Mouse (Mus musculus) liver, embryonic 15.5 days (tissue): ENCODE results near the gene Mthfd1. TPM values are rescaled to one million over a fixed set of nuclear protein-coding genes. Genes with fewer than 3 reads are reported as not detected.

Experiments used
- ATAC-seq: fragments of 200-750 bp; cut with Nextera tagmentation; 2 replicates; pipeline ENCODE4 v1.8.0; 2017; ENCODE audit warnings: moderate number of reproducible peaks, mild to moderate bottlenecking, moderate library complexity; ENCODE audit not compliant: insufficient read depth
- H3K27ac ChIP-seq: fragments of 300-500 bp; sonication (generic); replicated peaks from 2 replicates; pipeline ENCODE4 v1.5.1; 2015; ENCODE audit warnings: mild to moderate bottlenecking, inconsistent platforms
- H3K27me3 ChIP-seq: fragments of 300-500 bp; sonication (generic); 2 replicates; pipeline ENCODE4 v1.6.1; 2015; ENCODE audit warnings: mild to moderate bottlenecking, inconsistent platforms
- H3K36me3 ChIP-seq: fragments of 300-500 bp; sonication (generic); replicated peaks from 2 replicates; pipeline ENCODE4 v1.6.1; 2015; ENCODE audit warnings: moderate library complexity, mild to moderate bottlenecking, inconsistent platforms
- H3K4me1 ChIP-seq: fragments of 300-500 bp; sonication (generic); replicated peaks from 2 replicates; pipeline ENCODE4 v1.6.1; 2015; ENCODE audit warnings: inconsistent platforms
- H3K4me2 ChIP-seq: fragments of 300-500 bp; sonication (generic); 2 replicates; pipeline ENCODE4 v1.6.1; 2015; ENCODE audit warnings: moderate library complexity, mild to moderate bottlenecking, inconsistent platforms
- H3K4me3 ChIP-seq: fragments of 300-500 bp; sonication (generic); replicated peaks from 2 replicates; pipeline ENCODE4 v1.5.1; 2015; ENCODE audit warnings: mild to moderate bottlenecking, inconsistent platforms
- H3K9ac ChIP-seq: fragments of 300-500 bp; sonication (generic); 2 replicates; pipeline ENCODE4 v1.6.1; 2015; ENCODE audit warnings: moderate library complexity, mild to moderate bottlenecking, inconsistent platforms
- H3K9me3 ChIP-seq: fragments of 300-500 bp; sonication (generic); replicated peaks from 2 replicates; pipeline ENCODE4 v1.6.1; 2016; ENCODE audit warnings: inconsistent platforms
- WGBS: fragments of 180-500 bp; shearing (Covaris S2); methylation state at CpG from one replicate; pipeline ENCODE4 v1.1.7; 2015; ENCODE audit warnings: mixed read lengths; ENCODE audit not compliant: insufficient replicate concordance; 5-methylcytosine and 5-hydroxymethylcytosine counted together
- polyA plus RNA-seq: library from polyadenylated mRNA; unstranded; fragments of >200 nt; fragmentation: Nextera tagmentation; extraction: Ambion mirVana; gene quantifications from 2 replicates; pipeline ENCODE4 v1.2.1, GENCODE M21; 2015

Gene Mthfd1
- polyA plus RNA-seq, 1 experiment from 2014 or later = 94.7 TPM

GRCm38 (mm10) chr12:76263876-76264275 is 8.8 kb downstream of the Mthfd1 start:
- Histone ChIP-seq H3K36me3 (peaks cover 8% of the 10 kb centered on the region; the same call in 1 of the 2 replicates), H3K27me3 (no peaks in the 10 kb centered on the region), H3K4me3 (no peak overlapping the region), H3K9ac (no peak overlapping the region), H3K4me2 (peak overlapping the region; percentile 10; the same call in 1 of the 2 replicates), H3K9me3 (no peaks in the 10 kb centered on the region), H3K27ac (peak overlapping the region; percentile 57), H3K4me1 (peaks cover 34% of the 10 kb centered on the region)
- no peak for ATAC-seq
- 51% methylated on average over 1 of the region's 1 CpGs for WGBS

DNA sequence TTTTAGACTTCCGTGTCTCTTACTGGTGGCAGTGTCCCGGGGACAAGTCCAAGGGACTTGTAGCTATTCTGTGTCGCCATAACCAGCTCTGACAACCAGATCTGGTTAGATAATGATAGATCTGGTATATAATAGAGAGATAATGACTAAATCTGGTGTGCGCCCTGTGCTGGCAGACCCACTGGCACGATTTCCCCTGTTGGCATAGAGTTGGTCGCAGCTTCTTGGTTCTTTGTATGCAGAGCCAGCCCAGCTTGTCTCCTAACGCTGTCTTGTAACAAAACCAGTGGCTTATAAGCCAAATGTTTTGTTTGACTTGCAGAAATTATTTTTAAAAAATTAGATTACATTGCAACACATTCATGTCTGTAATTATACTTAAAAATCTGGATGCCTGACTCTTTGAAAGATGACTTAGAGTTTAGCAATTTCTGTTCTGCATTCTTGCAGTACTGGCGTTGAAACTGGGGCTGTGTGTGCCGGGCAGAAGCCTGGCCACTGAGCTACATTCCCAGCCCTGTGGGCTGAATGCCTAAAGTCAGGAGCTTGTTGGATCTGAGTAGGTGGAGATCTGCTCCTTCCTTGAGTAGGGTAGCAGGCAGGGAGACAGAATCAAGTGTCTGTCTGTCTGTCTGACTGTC is 9.3 kb downstream of the Mthfd1 start:
- no peak overlapping the region for H3K9ac ChIP-seq
- no peaks in the 10 kb centered on the region for H3K9me3 ChIP-seq
- H3K4me2 ChIP-seq = peak overlapping the region; percentile 10; the same call in 1 of the 2 replicates
- 70% methylated on average over 9 of the region's 9 CpGs for WGBS
- no peak for ATAC-seq
- H3K4me1 ChIP-seq = peaks cover 39% of the 10 kb centered on the region
- 0 out of 2 replicates have a peak overlapping the region, but pooled peaks have one; percentile 57 for H3K27ac ChIP-seq
- H3K4me3 ChIP-seq = no peak overlapping the region
- H3K27me3 ChIP-seq = no peaks in the 10 kb centered on the region
- peaks cover 8% of the 10 kb centered on the region for H3K36me3 ChIP-seq

DNA sequence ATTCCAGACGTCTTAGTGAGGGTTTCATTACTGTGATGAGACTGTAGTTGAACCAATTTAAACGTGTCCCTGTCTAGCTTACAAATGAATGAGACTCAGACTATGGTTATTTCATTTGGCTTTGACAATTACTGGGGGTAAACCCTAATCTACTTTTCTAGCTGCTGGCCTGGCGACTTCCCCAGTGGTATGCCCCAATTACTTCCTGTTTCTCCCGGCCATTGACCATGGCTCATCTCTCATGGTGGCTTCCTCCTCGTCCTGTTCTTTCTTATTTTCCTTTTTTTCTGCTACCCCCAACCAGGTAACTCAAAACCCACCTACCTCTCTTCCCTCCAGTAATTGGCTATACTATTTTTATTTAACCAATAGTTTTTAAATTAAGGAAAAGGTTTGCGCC is 9.9 kb downstream of the Mthfd1 start:
- H3K4me1 ChIP-seq = peaks cover 40% of the 10 kb centered on the region
- H3K4me3 ChIP-seq = no peak overlapping the region
- no peak overlapping the region for H3K9ac ChIP-seq
- H3K27ac ChIP-seq = no peak overlapping the region
- WGBS = 45% methylated on average over 6 of the region's 6 CpGs
- H3K36me3 ChIP-seq = peaks cover 8% of the 10 kb centered on the region
- H3K27me3 ChIP-seq = no peaks in the 10 kb centered on the region
- no peak for ATAC-seq
- H3K9me3 ChIP-seq = no peaks in the 10 kb centered on the region
- 0 out of 2 replicates have a peak overlapping the region, but pooled peaks have one; percentile 10 for H3K4me2 ChIP-seq

DNA sequence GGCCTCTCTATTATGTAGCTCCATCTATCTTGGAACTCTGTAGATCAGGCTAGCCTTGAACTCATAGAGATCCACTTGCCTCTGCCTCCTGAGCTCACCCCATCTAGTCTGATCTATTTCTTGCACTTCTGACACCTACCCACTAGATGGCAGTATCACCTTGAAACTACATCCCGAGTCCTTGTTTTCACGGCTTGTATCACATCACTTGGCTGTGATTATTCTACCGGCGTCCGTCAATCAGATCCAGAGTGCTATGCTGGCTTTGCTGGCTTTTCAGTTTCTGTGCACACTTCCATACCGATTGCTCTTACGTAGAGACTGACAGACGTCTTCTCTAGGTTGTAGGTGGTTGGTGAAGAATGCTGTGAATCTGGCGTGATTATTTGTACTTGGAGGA is 11.8 kb downstream of the Mthfd1 start:
- Histone ChIP-seq H3K4me2 (no peak overlapping the region), H3K36me3 (peaks cover 22% of the 10 kb centered on the region), H3K4me3 (no peak overlapping the region), H3K4me1 (peaks cover 41% of the 10 kb centered on the region), H3K9ac (no peak overlapping the region), H3K9me3 (no peaks in the 10 kb centered on the region), H3K27ac (no peak overlapping the region), H3K27me3 (no peaks in the 10 kb centered on the region)
- ATAC-seq = no peak
- 62% methylated on average over 9 of the region's 9 CpGs for WGBS

- no peak overlapping the region for H3K4me3 ChIP-seq
- peaks cover 46% of the 10 kb centered on the region for H3K4me1 ChIP-seq
- no peak overlapping the region for H3K4me2 ChIP-seq
- no peaks in the 10 kb centered on the region for H3K9me3 ChIP-seq
- H3K36me3 ChIP-seq = peaks cover 27% of the 10 kb centered on the region
- ATAC-seq = no peak
- H3K9ac ChIP-seq = no peak overlapping the region
- no peaks in the 10 kb centered on the region for H3K27me3 ChIP-seq
- peak overlapping the region; percentile 31; the same call in 1 of the 2 replicates for H3K27ac ChIP-seq
- WGBS = 74% methylated on average over 10 of the region's 10 CpGs
Observed at GRCm38 (mm10) chr12:76268686-76269085, 13.6 kb downstream of the Mthfd1 start.

GRCm38 (mm10) chr12:76269196-76269595 is 14.1 kb downstream of the Mthfd1 start:
- Histone ChIP-seq H3K4me2 (no peak overlapping the region), H3K4me1 (peaks cover 45% of the 10 kb centered on the region), H3K9me3 (no peaks in the 10 kb centered on the region), H3K36me3 (peaks cover 28% of the 10 kb centered on the region), H3K4me3 (no peak overlapping the region), H3K27me3 (no peaks in the 10 kb centered on the region), H3K9ac (no peak overlapping the region), H3K27ac (peak overlapping the region; percentile 31; the same call in 1 of the 2 replicates)
- ATAC-seq = peak; percentile 38
- 59% methylated on average over 7 of the region's 7 CpGs for WGBS

- Histone ChIP-seq H3K9ac (no peak overlapping the region), H3K4me1 (peaks cover 39% of the 10 kb centered on the region), H3K9me3 (no peaks in the 10 kb centered on the region), H3K4me3 (no peak overlapping the region), H3K27ac (peak overlapping the region; percentile 65; the same call in 1 of the 2 replicates), H3K36me3 (peaks cover 22% of the 10 kb centered on the region), H3K27me3 (no peaks in the 10 kb centered on the region), H3K4me2 (no peak overlapping the region)
- peak; percentile 26; the same call in 1 of the 2 replicates for ATAC-seq
- 76% methylated on average over 6 of the region's 6 CpGs for WGBS
Observed at GRCm38 (mm10) chr12:76271516-76271915, 16.4 kb downstream of the Mthfd1 start.

DNA sequence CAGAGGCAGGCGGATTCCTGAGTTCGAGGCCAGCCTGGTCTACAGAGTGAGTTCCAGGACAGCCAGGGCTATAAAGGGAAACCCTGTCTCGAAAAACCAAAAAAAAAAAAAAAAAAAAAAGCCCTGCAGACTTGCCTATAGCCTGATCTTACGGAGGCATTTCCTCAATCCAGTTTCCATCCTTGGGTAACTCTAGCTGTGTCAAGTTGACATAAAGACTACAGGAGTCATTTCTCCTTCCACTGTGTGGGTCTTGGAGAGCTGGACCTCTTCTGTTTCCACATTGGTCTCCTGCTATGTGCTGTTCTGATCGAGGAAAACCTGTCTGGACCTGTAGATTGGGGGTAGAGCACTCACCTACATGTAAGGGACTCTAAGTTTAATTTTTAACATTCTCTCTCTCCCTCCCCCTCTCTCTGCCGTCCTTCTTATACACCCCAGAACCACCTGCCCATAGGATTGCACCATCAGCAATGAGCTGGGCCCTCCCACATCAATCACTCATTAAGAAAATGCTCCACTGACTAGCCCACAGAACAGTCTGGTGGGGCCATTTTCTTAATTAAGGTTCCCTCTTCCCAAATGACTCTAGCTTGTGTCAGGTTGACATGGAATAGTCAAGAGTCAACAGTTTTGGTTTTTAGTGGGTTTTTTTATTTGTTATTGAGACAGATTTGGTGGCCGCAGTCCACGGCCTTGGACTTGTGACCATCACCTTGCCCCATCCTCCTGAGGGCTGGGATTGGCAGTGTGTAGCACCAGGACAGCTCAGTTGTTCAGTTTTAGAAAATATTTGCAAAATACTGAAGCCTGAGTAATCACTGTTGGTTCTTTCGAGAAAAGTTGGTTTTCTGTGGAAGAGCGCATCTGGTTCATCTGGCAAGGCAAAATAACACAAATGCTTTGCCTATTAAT is 17.8 kb downstream of the Mthfd1 start:
- Histone ChIP-seq H3K4me2 (no peak overlapping the region), H3K27me3 (no peaks in the 10 kb centered on the region), H3K9me3 (no peaks in the 10 kb centered on the region), H3K4me1 (peaks cover 33% of the 10 kb centered on the region), H3K27ac (peak overlapping the region; percentile 61), H3K4me3 (no peak overlapping the region), H3K9ac (no peak overlapping the region), H3K36me3 (peaks cover 26% of the 10 kb centered on the region)
- 62% methylated on average over 10 of the region's 10 CpGs for WGBS
- peak; percentile 82 for ATAC-seq

GRCm38 (mm10) chr12:76278209-76278608 is 23.1 kb downstream of the Mthfd1 start:
- no peak overlapping the region for H3K27ac ChIP-seq
- no peaks in the 10 kb centered on the region for H3K27me3 ChIP-seq
- no peak overlapping the region for H3K4me2 ChIP-seq
- peaks cover 56% of the 10 kb centered on the region for H3K36me3 ChIP-seq
- H3K9ac ChIP-seq = no peak overlapping the region
- 71% methylated on average over 6 of the region's 6 CpGs for WGBS
- ATAC-seq = no peak
- peaks cover 8% of the 10 kb centered on the region; the same call in 1 of the 2 replicates for H3K4me1 ChIP-seq
- no peaks in the 10 kb centered on the region for H3K9me3 ChIP-seq
- H3K4me3 ChIP-seq = no peak overlapping the region

- Histone ChIP-seq H3K27ac (no peak overlapping the region), H3K9ac (no peak overlapping the region), H3K36me3 (peaks cover 73% of the 10 kb centered on the region), H3K4me2 (no peak overlapping the region), H3K27me3 (no peaks in the 10 kb centered on the region), H3K4me1 (no peaks in the 10 kb centered on the region; the same call in 1 of the 2 replicates), H3K9me3 (no peaks in the 10 kb centered on the region), H3K4me3 (no peak overlapping the region)
- no peak for ATAC-seq
- 81% methylated on average over 9 of the region's 9 CpGs for WGBS
Observed at GRCm38 (mm10) chr12:76280556-76280955, 25.5 kb downstream of the Mthfd1 start.

GRCm38 (mm10) chr12:76281111-76281660 is 26.1 kb downstream of the Mthfd1 start:
- Histone ChIP-seq H3K36me3 (peaks cover 78% of the 10 kb centered on the region), H3K4me2 (no peak overlapping the region), H3K4me3 (no peak overlapping the region), H3K9me3 (no peaks in the 10 kb centered on the region), H3K9ac (no peak overlapping the region), H3K4me1 (no peaks in the 10 kb centered on the region; the same call in 1 of the 2 replicates), H3K27ac (no peak overlapping the region), H3K27me3 (no peaks in the 10 kb centered on the region)
- WGBS = 63% methylated on average over 2 of the region's 2 CpGs
- ATAC-seq = no peak
